Mouse (Mus musculus): ENCODE data around the gene Sema5b. TPM values are rescaled to one million over a fixed set of nuclear protein-coding genes. Genes with fewer than 3 reads are reported as not detected.

The Sema5b gene
- polyA plus RNA-seq, 3 experiments from 2014 or later, result not detected

- no peak for ATAC-seq
These were observed 107.9 kb downstream of the Sema5b start for GRCm38 (mm10) chr16:35648862-35649261.

- ATAC-seq, result no peak
These were observed 111.3 kb downstream of the Sema5b start for GRCm38 (mm10) chr16:35652206-35652605.

GRCm38 (mm10) chr16:35652706-35653105, 111.8 kb downstream of the Sema5b start:
- no peak for ATAC-seq

GRCm38 (mm10) chr16:35653951-35654350, 113.0 kb downstream of the Sema5b start:
- ATAC-seq, result no peak

- ATAC-seq, result no peak
These were observed 119.3 kb downstream of the Sema5b start for GRCm38 (mm10) chr16:35660222-35660621.

GRCm38 (mm10) chr16:35663831-35664414, 123.0 kb downstream of the Sema5b start:
- no peak for ATAC-seq

- no peak for ATAC-seq
These were observed 123.9 kb downstream of the Sema5b start for GRCm38 (mm10) chr16:35664847-35665246.

- no peak for ATAC-seq
These were observed 136.7 kb downstream of the Sema5b start for GRCm38 (mm10) chr16:35677511-35678113.

GRCm38 (mm10) chr16:35678476-35678875, 137.5 kb downstream of the Sema5b start:
- ATAC-seq, result no peak

GRCm38 (mm10) chr16:35681327-35682108, 140.6 kb downstream of the Sema5b start:
- ATAC-seq, result no peak

GRCm38 (mm10) chr16:35685027-35685426, 144.1 kb downstream of the Sema5b start:
- no peak for ATAC-seq

GRCm38 (mm10) chr16:35686491-35686890, 145.5 kb downstream of the Sema5b start:
- no peak for ATAC-seq

GRCm38 (mm10) chr16:35691606-35692005, 150.7 kb downstream of the Sema5b start:
- ATAC-seq, result no peak

GRCm38 (mm10) chr16:35694250-35694846, 153.4 kb downstream of the Sema5b start:
- ATAC-seq, result no peak

- peak; percentile 98 for ATAC-seq
These were observed 155.2 kb downstream of the Sema5b start for GRCm38 (mm10) chr16:35696103-35696502.

- no peak for ATAC-seq
These were observed 160.9 kb downstream of the Sema5b start for GRCm38 (mm10) chr16:35701823-35702222.

GRCm38 (mm10) chr16:35703763-35704679, 163.1 kb downstream of the Sema5b start:
- no peak for ATAC-seq

- no peak for ATAC-seq
These were observed 163.9 kb downstream of the Sema5b start for GRCm38 (mm10) chr16:35704796-35705195.

GRCm38 (mm10) chr16:35707004-35707403, 166.1 kb downstream of the Sema5b start:
- ATAC-seq, result no peak

GRCm38 (mm10) chr16:35711004-35711403, 170.1 kb downstream of the Sema5b start:
- ATAC-seq, result no peak

GRCm38 (mm10) chr16:35713606-35714005, 172.7 kb downstream of the Sema5b start:
- no peak for ATAC-seq
